Mouse (Mus musculus) CH12.LX (cell line): ENCODE measurements around the gene Ccdc6. TPM values are rescaled to one million over a fixed set of nuclear protein-coding genes. Genes with fewer than 3 reads are reported as not detected.

Experiments
- DNase-seq: peaks from one replicate; pipeline ENCODE4 v3.0.0-alpha.2; 2013; ENCODE audit errors: extremely low read depth
- H3K27ac ChIP-seq: 2 replicates; pipeline ENCODE4 v1.5.1; 2012; ENCODE audit warnings: low read depth, mild to moderate bottlenecking, control low read depth, moderate library complexity; ENCODE audit not compliant: insufficient read depth
- H3K27me3 ChIP-seq: replicated peaks from 2 replicates; pipeline ENCODE3; 2012; ENCODE audit warnings: inconsistent platforms
- H3K36me3 ChIP-seq, 2 experiments: replicated peaks in 1 of 2; 2 replicates each; pipeline versions ENCODE3 to v1.6.1; 2012; ENCODE audit warnings: inconsistent platforms in 1 of 2, low read length in 1 of 2, mild to moderate bottlenecking in 1 of 2, mixed read lengths in 1 of 2, moderate library complexity in 1 of 2; ENCODE audit not compliant: control insufficient read depth in 1 of 2, insufficient read depth in 1 of 2
- H3K4me1 ChIP-seq, 2 experiments: 2 replicates each; pipeline ENCODE4 v1.6.1; 2012; ENCODE audit warnings: inconsistent platforms in 1 of 2, moderate library complexity in 1 of 2; ENCODE audit not compliant: insufficient read depth in 2 of 2, control insufficient read depth in 1 of 2
- H3K4me2 ChIP-seq: 2 replicates; pipeline ENCODE4 v1.6.1; 2012; ENCODE audit warnings: low read depth, mild to moderate bottlenecking, control low read depth; ENCODE audit not compliant: poor library complexity, insufficient read depth, severe bottlenecking
- H3K4me3 ChIP-seq, 3 experiments: fragments of 150-350 bp in 1 of 3; sonication (generic) in 1 of 3; replicated peaks in 1 of 3; 2 replicates each; pipeline versions ENCODE3 to v1.5.1; 2011 to 2012; ENCODE audit warnings: low read depth in 2 of 3, low read length in 2 of 3, mild to moderate bottlenecking in 2 of 3, moderate library complexity in 2 of 3, control low read depth in 1 of 3, improper control_type of control experiment in 1 of 3, inconsistent platforms in 1 of 3, mixed read lengths in 1 of 3; ENCODE audit not compliant: poor library complexity in 1 of 3
- H3K79me2 ChIP-seq: replicated peaks from 2 replicates; pipeline ENCODE4 v1.6.1; 2012; ENCODE audit warnings: mild to moderate bottlenecking, moderate library complexity; ENCODE audit not compliant: control insufficient read depth, poor library complexity, insufficient read depth, severe bottlenecking; ENCODE audit errors: extremely low read depth
- H3K9ac ChIP-seq: 2 replicates; pipeline ENCODE4 v1.6.1; 2012; ENCODE audit warnings: low read depth, mild to moderate bottlenecking, control low read depth, moderate library complexity; ENCODE audit not compliant: insufficient read depth
- H3K9me3 ChIP-seq: replicated peaks from 2 replicates; pipeline ENCODE3; 2012; ENCODE audit warnings: low read length, inconsistent platforms, mixed read lengths
- CHD1 ChIP-seq: IDR thresholded peaks from 2 replicates; pipeline ENCODE4 v1.6.1; 2012; ENCODE audit warnings: low read depth, low read length, improper control_type of control experiment, inconsistent platforms
- CTCF ChIP-seq, 2 experiments: IDR thresholded peaks in 1 of 2; conservative IDR thresholded peaks in 1 of 2; 2 replicates each; pipeline ENCODE4 v1.5.1; 2011 to 2012; ENCODE audit warnings: low read depth in 2 of 2, low read length in 2 of 2, improper control_type of control experiment in 1 of 2, inconsistent platforms in 1 of 2, mild to moderate bottlenecking in 1 of 2, moderate library complexity in 1 of 2
- ELF1 ChIP-seq: IDR thresholded peaks from 2 replicates; pipeline ENCODE4 v1.6.1; 2014; ENCODE audit warnings: low read depth, mild to moderate bottlenecking, inconsistent platforms, low read length, improper control_type of control experiment
- EP300 ChIP-seq: IDR thresholded peaks from 2 replicates; pipeline ENCODE4 v1.6.1; 2011; ENCODE audit warnings: low read length, improper control_type of control experiment
- ETS1 ChIP-seq: conservative IDR thresholded peaks from 2 replicates; pipeline ENCODE4 v1.6.1; 2012; ENCODE audit warnings: low read depth, mild to moderate bottlenecking, inconsistent platforms, low read length, improper control_type of control experiment, moderate library complexity
- GABPA ChIP-seq: IDR thresholded peaks from 2 replicates; pipeline ENCODE4 v1.6.1; 2012; ENCODE audit warnings: low read depth, low read length, improper control_type of control experiment, inconsistent platforms; ENCODE audit not compliant: insufficient replicate concordance
- HCFC1 ChIP-seq: IDR thresholded peaks from 2 replicates; pipeline ENCODE4 v1.6.1; 2012; ENCODE audit warnings: low read depth, mild to moderate bottlenecking, inconsistent platforms, low read length, improper control_type of control experiment
- JUND ChIP-seq: conservative IDR thresholded peaks from 2 replicates; pipeline ENCODE4 v1.6.1; 2011; ENCODE audit warnings: low read depth, low read length, improper control_type of control experiment
- KAT2A ChIP-seq: IDR thresholded peaks from 2 replicates; pipeline ENCODE4 v1.6.1; 2012; ENCODE audit warnings: low read length, improper control_type of control experiment, inconsistent platforms; ENCODE audit not compliant: insufficient replicate concordance
- MAX ChIP-seq: IDR thresholded peaks from 2 replicates; pipeline ENCODE4 v1.6.1; 2011; ENCODE audit warnings: low read length, improper control_type of control experiment
- MAZ ChIP-seq: IDR thresholded peaks from 2 replicates; pipeline ENCODE4 v1.6.1; 2012; ENCODE audit warnings: low read depth, mild to moderate bottlenecking, inconsistent platforms, low read length, improper control_type of control experiment, moderate library complexity
- MXI1 ChIP-seq: IDR thresholded peaks from 2 replicates; pipeline ENCODE4 v1.6.1; 2011; ENCODE audit warnings: mild to moderate bottlenecking, low read depth, low read length, improper control_type of control experiment
- PAX5 ChIP-seq: IDR thresholded peaks from 2 replicates; pipeline ENCODE4 v1.6.1; 2012; ENCODE audit warnings: low read length, inconsistent platforms, mixed read lengths
- POLR2AphosphoS2 ChIP-seq: IDR thresholded peaks from 2 replicates; pipeline ENCODE4 v1.6.1; 2011; ENCODE audit warnings: low read depth, low read length, improper control_type of control experiment
- RAD21 ChIP-seq: IDR thresholded peaks from 2 replicates; pipeline ENCODE4 v1.6.1; 2011; ENCODE audit warnings: low read depth, mild to moderate bottlenecking, low read length, improper control_type of control experiment, moderate library complexity
- RCOR1 ChIP-seq: conservative IDR thresholded peaks from 2 replicates; pipeline ENCODE4 v1.6.1; 2012; ENCODE audit warnings: low read depth, mild to moderate bottlenecking, inconsistent platforms, low read length, improper control_type of control experiment
- SMC3 ChIP-seq: IDR thresholded peaks from 2 replicates; pipeline ENCODE4 v1.6.1; 2011; ENCODE audit warnings: low read depth, low read length, improper control_type of control experiment
- TBP ChIP-seq: conservative IDR thresholded peaks from 2 replicates; pipeline ENCODE4 v1.6.1; 2011; ENCODE audit warnings: low read depth, low read length, improper control_type of control experiment
- UBTF ChIP-seq: IDR thresholded peaks from 2 replicates; pipeline ENCODE4 v1.6.1; 2012; ENCODE audit warnings: low read depth, mild to moderate bottlenecking, inconsistent platforms, low read length, improper control_type of control experiment, moderate library complexity
- USF2 ChIP-seq: conservative IDR thresholded peaks from 2 replicates; pipeline ENCODE4 v1.6.1; 2011; ENCODE audit warnings: low read depth, low read length, improper control_type of control experiment
- ZC3H11A ChIP-seq: IDR thresholded peaks from 2 replicates; pipeline ENCODE4 v1.6.1; 2012; ENCODE audit warnings: low read depth, mild to moderate bottlenecking, inconsistent platforms, low read length, improper control_type of control experiment
- ZNF384 ChIP-seq: IDR thresholded peaks from 2 replicates; pipeline ENCODE4 v1.6.1; 2012; ENCODE audit warnings: low read depth, low read length, improper control_type of control experiment, inconsistent platforms
- dilution Hi-C: fragments of 300-500 bp; cut with MboI; formaldehyde crosslinking; loops from 2 replicates; pipeline ENCODE4 v1.14.3; 2020; ENCODE audit warnings: low sequenced_read_pairs; ENCODE audit not compliant: extremely low pct_unique_long_range_greater_than_20kb, extremely low pct_ligation_motif_present
- in situ Hi-C: fragments of 300-500 bp; cut with MboI; formaldehyde crosslinking; loops from 3 replicates; pipeline ENCODE4 v1.14.3; 2019; ENCODE audit warnings: low sequenced_read_pairs, low pct_ligation_motif_present, low pct_unique_long_range_greater_than_20kb, mixed read lengths
- polyA plus RNA-seq: library from polyadenylated mRNA; unstranded; fragments of >175 nt; gene quantifications from 2 replicates; pipeline ENCODE4 v1.2.1, GENCODE M21; 2012; ENCODE audit warnings: low read depth; ENCODE audit not compliant: insufficient read length
- total RNA-seq, 2 experiments: library from RNA; depleted of rRNA; stranded (reverse); fragments of 300-350 nt in 1 of 2; fragments of >200 nt in 1 of 2; gene quantifications; 2 replicates each; pipeline ENCODE4 v1.2.3; 2012 to 2014

The Ccdc6 gene
- total and polyA plus RNA-seq, 3 experiments, result 19.7 to 36.7 (median 33.5) TPM

- DNase-seq, result no peak
- H3K4me3 ChIP-seq, result no peak overlapping the region
These were observed 84.5 kb downstream of the Ccdc6 start for GRCm38 (mm10) chr10:70181279-70181972.

GRCm38 (mm10) chr10:70183210-70184080, 86.5 kb downstream of the Ccdc6 start:
- Histone ChIP-seq H3K79me2 (no peaks in the 10 kb centered on the region; the same call in 1 of the 2 replicates), H3K27me3 (no peaks in the 10 kb centered on the region), H3K9me3 (no peaks in the 10 kb centered on the region), H3K27ac (no peak overlapping the region)
- no peak for DNase-seq
- TF ChIP-seq UBTF (no peak), ZC3H11A (no peak), USF2 (no peak), GABPA (no peak), ZNF384 (no peak), POLR2AphosphoS2 (no peak), SMC3 (no peak), MAX (no peak), ETS1 (no peak), KAT2A (no peak), MXI1 (no peak)
- TF ChIP-seq, all 38 proteins: peak for 0
- H3K4me3 ChIP-seq, result no peak overlapping the region
- H3K4me1 ChIP-seq, result peaks cover 9 to 27% of the 10 kb centered on the region in 2 experiments
- in situ Hi-C loops, result no loop called here
- no peak overlapping the region for H3K9ac ChIP-seq
- peaks cover 42 to 86% of the 10 kb centered on the region in 2 experiments for H3K36me3 ChIP-seq
- H3K4me2 ChIP-seq, result no peak overlapping the region
- dilution Hi-C loops, result no loop called here

More at GRCm38 (mm10) chr10:70181279-70181972, 84.5 kb downstream of the Ccdc6 start:
- in situ Hi-C loops, result no loop called here
- TF ChIP-seq KAT2A, result no peak
- no peak for TF ChIP-seq RAD21
- TF ChIP-seq ELF1, result no peak
- no peak for TF ChIP-seq RCOR1
- TF ChIP-seq JUND, result no peak
- no peak for TF ChIP-seq MAZ
- no peak for TF ChIP-seq CTCF (conservative IDR thresholded peaks at IDR 0.05 in 1 of 2, IDR thresholded peaks at IDR 0.05 in 1 of 2; ENCODE audit: low read depth in 2 of 2, low read length in 2 of 2)
- TF ChIP-seq EP300, result no peak
- TF ChIP-seq TBP, result no peak
- TF ChIP-seq MAX, result no peak
- TF ChIP-seq HCFC1, result no peak
- no peak for TF ChIP-seq GABPA
- no peak for TF ChIP-seq PAX5
- no peak for TF ChIP-seq ZC3H11A
- no peak for TF ChIP-seq CHD1
- TF ChIP-seq, all 38 proteins: peak for 0
- dilution Hi-C loops, result no loop called here
- Histone ChIP-seq H3K27ac (no peak overlapping the region), H3K9me3 (no peaks in the 10 kb centered on the region), H3K36me3 (peaks cover 38 to 88% of the 10 kb centered on the region in 2 experiments), H3K9ac (no peak overlapping the region), H3K27me3 (no peaks in the 10 kb centered on the region), H3K4me1 (peaks cover 9 to 27% of the 10 kb centered on the region in 2 experiments), H3K79me2 (no peaks in the 10 kb centered on the region; the same call in 1 of the 2 replicates), H3K4me2 (no peak overlapping the region)
